Mouse (Mus musculus) layer of hippocampus, adult 8-10 months (tissue): ENCODE measurements around the gene Rell1. TPM values are rescaled to one million over a fixed set of nuclear protein-coding genes. Genes with fewer than 3 reads are reported as not detected.
"Not testable (repeated sequence)": the region's sequence is repeated elsewhere in the genome, so short reads cannot be mapped to it uniquely, and the experiment has no call there.

ENCODE experiments used
- DNase-seq, 2 experiments: peaks; one replicate each; pipeline ENCODE4 v3.0.0; 2022; ENCODE audit warnings: low spot score in 2 of 2
- total RNA-seq, 4 experiments: library from RNA; stranded (reverse); gene quantifications; 2 replicates each; pipeline ENCODE4 v1.2.4; 2022

The Rell1 gene
- total RNA-seq, 4 experiments from 2014 or later: 10.5 to 13.3 (median 11.8) TPM

GRCm38 (mm10) chr5:63903329-63903728, 65.4 kb downstream of the Rell1 start:
- DNase-seq: no peak

GRCm38 (mm10) chr5:63897820-63898110, 70.9 kb downstream of the Rell1 start:
- DNase-seq: no peak

- DNase-seq: not testable (repeated sequence)
Measured at GRCm38 (mm10) chr5:63897001-63897819, 71.5 kb downstream of the Rell1 start.

- DNase-seq: no peak
Measured at GRCm38 (mm10) chr5:63891912-63892311, 76.8 kb downstream of the Rell1 start.

- no peak for DNase-seq
Measured at GRCm38 (mm10) chr5:63891241-63891640, 77.5 kb downstream of the Rell1 start.

GRCm38 (mm10) chr5:63887111-63887510, 81.6 kb downstream of the Rell1 start:
- DNase-seq: no peak

- peak in 1 of 2 experiments; percentile 14 for DNase-seq
Measured at GRCm38 (mm10) chr5:63886709-63887108, 82.0 kb downstream of the Rell1 start.

GRCm38 (mm10) chr5:63886292-63886691, 82.4 kb downstream of the Rell1 start:
- no peak for DNase-seq

GRCm38 (mm10) chr5:63879026-63879425, 89.7 kb downstream of the Rell1 start:
- no peak for DNase-seq

- no peak for DNase-seq
Measured at GRCm38 (mm10) chr5:63876081-63876480, 92.6 kb downstream of the Rell1 start.

GRCm38 (mm10) chr5:63874880-63875279, 93.8 kb downstream of the Rell1 start:
- no peak for DNase-seq

- peak; percentile 19 to 31 for DNase-seq
Measured at GRCm38 (mm10) chr5:63872176-63872932, 96.3 kb downstream of the Rell1 start.

GRCm38 (mm10) chr5:63867421-63867820, 101.3 kb downstream of the Rell1 start:
- DNase-seq: no peak

GRCm38 (mm10) chr5:63858901-63859300, 109.8 kb downstream of the Rell1 start:
- DNase-seq: no peak

Other genes with a start within 250 kb of the Rell1 start
- gene 0610040J01Rik, start 156.5 kb downstream of the Rell1 start, total RNA-seq: 1 to 10 TPM; 3.5 to 5.6 (median 4.5) TPM
- gene Pgm2, start 124.1 kb upstream of the Rell1 start, total RNA-seq: 10 to 100 TPM in 2 of 4 experiments, 1 to 10 TPM in 2; 10.0 to 12.6 (median 10.4) TPM
- gene Tbc1d1, start 187.4 kb upstream of the Rell1 start, total RNA-seq: 10 to 100 TPM; 26.0 to 30.5 (median 28.4) TPM